Mouse (Mus musculus) left cerebral cortex, adult 9 months (tissue): ENCODE measurements around the gene Dync1i1.

ENCODE experiments used
- DNase-seq, 2 experiments: peaks; one replicate each; pipeline ENCODE4 v3.0.0; 2022; ENCODE audit warnings: low spot score in 2 of 2

The Dync1i1 gene

GRCm38 (mm10) chr6:5770283-5770682 is 44.8 kb downstream of the Dync1i1 start:
- DNase-seq: no peak

DNA sequence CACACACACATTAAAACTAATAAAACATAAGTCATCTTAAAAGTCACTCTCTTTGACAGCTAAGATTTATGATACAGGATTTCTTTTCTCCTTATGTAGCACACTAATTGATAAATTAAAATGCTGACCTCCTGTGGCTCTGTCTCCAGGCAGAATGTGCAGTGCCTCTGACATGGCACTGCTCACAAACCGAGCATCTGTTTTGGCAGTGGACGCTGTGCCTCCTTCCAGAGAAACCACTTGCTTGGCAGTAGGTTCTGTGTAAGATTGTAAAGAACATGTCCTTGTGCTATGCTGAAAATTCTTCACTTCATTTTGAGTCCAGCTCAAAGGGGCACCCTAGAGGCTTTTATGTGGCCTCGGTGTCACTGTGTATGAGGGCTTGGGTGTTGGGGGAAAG is 50.0 kb downstream of the Dync1i1 start:
- DNase-seq: no peak

- DNase-seq: no peak
Measured at GRCm38 (mm10) chr6:5781752-5782151, 56.3 kb downstream of the Dync1i1 start.

DNA sequence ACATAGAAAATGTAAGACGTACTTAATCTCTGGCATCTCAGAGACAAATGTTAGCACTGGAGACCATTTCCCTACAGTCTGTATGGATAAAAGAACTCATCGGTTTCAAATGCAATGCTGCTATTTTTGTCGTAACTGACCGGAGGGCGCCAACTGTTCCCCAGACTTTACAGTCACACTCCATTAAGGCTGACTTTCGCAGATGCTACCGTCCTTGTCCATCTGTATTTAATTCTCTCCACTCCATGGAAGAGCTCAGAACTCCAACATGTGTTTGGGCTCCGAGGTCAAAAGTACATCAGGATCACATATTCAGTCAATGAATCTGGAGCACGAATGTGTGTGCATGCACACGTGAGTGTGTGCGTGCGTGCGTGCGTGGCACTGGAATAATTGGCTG is 58.4 kb downstream of the Dync1i1 start:
- DNase-seq: no peak

DNA sequence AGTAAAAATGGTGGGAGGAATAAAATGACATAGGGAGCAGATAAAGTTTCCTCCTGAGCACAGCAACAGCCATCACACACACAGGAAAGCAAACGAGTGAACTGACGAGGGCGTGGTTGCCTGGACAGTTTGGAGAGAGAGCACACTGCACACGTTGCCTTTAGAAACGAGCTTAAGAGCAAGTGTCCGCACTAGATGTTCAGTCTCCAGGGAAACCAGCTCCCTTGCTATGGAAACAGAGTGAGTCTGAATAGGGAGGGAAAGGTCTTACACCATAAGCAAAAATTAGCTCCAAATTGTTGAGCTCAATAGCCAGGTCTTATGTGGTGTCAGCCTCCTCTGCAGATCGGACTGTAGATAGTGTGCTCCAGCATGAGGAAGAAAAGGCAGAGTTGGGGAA is 65.2 kb downstream of the Dync1i1 start:
- DNase-seq: no peak

GRCm38 (mm10) chr6:5794106-5794753 is 68.8 kb downstream of the Dync1i1 start:
- peak; percentile 15 to 41 for DNase-seq

- DNase-seq: no peak
Measured at GRCm38 (mm10) chr6:5795314-5795713, 69.9 kb downstream of the Dync1i1 start.

DNA sequence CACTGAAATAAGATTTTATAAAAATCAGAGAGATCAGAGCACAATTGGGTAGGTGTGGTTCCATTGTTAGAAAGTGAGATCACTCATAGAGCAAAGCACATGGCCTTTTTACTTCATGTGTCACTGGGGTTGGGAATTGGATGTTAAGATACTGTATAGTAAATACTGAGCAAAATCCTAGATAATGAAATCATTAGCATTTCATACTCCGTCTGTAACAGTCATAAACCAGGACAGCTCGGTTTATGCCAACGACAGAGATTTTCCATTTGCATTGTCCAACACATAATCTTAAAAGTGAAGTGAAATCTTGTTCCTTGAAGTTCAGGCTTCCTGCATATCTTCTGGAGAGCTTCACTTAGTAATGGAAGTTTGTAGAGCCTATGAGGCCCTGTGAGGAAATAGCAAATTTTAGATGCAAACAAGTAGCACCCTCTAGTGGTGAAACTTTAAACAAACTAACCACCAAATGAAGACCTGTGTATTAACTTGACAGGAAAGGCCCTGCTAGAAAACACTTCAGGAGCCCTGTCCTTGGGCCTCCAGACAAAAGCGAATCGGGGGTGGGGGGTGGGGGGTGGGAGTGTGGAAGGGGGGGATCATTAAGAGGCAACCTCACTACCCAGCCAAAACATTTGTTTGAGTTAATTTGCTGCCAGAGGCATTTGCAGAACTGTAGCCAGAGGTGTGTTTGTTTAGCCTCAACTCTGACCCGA is 76.8 kb downstream of the Dync1i1 start:
- peak in 1 of 2 experiments; percentile 23 for DNase-seq

GRCm38 (mm10) chr6:5802840-5803491 is 77.5 kb downstream of the Dync1i1 start:
- DNase-seq: no peak

GRCm38 (mm10) chr6:5808008-5808421 is 82.6 kb downstream of the Dync1i1 start:
- DNase-seq: no peak

GRCm38 (mm10) chr6:5812076-5812475 is 86.6 kb downstream of the Dync1i1 start:
- no peak for DNase-seq

GRCm38 (mm10) chr6:5819674-5820073 is 94.2 kb downstream of the Dync1i1 start:
- no peak for DNase-seq

DNA sequence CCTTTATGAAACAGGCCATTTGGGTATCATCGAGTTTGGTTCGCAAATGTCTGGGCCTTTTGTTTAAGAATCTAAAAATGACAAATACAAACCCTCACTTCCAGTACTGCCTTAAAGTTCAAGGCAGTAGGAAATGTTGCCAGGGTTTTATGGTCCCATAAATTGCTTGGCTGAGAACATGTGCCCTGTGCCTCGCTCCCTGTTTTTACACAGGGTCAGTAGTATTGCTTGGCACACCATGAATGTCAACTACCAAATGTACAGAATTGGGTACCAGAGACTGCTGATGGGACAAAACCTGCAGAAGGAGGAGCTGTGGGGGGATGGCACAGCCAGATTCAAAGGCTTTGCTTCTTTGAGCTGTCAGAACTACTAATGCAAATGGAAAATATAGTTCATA is 100.0 kb downstream of the Dync1i1 start:
- DNase-seq: no peak

DNA sequence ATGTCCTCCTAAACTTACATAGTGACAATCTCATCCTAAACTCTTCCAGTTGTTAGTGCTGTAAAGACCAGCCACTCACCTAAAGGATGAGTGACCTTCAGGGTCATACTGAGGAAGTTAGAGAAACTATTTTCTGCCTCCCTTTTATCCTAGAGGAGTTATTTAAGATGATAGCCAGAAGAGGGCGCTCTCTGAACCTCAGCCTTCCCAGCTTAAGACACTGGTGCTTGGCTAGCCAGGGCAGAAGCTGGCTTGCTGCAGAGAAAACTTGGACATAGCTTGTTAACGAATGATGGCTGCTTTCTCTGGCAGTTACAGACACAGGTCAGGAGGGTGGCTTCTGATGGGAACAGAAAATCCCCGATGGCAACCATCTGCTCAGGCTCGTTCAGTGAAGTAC is 101.6 kb downstream of the Dync1i1 start:
- no peak for DNase-seq

- no peak for DNase-seq
Measured at GRCm38 (mm10) chr6:5828409-5828974, 103.1 kb downstream of the Dync1i1 start.

GRCm38 (mm10) chr6:5829148-5829547 is 103.7 kb downstream of the Dync1i1 start:
- DNase-seq: no peak

DNA sequence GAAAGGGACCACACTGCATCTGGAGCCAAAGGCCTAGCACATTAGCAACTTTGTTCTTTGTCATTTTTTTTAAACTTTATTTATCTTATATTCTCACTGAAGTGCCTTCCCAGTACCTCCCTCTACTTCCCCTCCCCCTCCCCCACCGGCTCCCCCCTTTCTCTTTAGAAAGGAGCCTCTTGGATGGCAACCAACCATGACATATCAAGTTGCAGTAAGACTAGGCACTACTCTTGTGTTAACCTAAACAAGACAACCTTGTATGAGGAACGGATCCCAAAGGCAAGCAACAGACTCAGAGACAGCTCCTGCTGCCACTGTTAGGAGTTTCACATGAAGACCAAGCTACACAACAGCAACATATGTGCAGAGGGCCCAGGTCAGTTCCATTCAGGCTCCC is 105.3 kb downstream of the Dync1i1 start:
- no peak for DNase-seq

DNA sequence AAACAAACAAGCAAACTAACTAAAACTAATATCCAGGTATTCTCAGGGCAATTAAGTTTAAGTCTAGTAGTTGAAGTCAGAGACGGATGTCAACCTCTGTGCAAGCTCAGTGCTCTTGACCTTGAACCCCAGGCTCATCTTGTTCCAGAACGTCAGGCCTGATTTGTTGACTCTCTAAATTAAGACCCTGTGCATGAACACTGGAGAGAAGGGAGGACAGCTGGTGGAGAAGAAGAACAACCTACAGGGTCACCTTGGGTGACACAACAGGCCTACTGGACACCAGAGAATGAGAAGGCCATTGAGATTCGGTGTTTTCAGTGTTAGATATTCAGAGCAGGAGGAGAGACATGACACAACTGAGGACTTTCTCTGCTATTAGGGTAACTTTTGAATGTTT is 105.8 kb downstream of the Dync1i1 start:
- DNase-seq: no peak

GRCm38 (mm10) chr6:5832838-5833237 is 107.4 kb downstream of the Dync1i1 start:
- DNase-seq: no peak

DNA sequence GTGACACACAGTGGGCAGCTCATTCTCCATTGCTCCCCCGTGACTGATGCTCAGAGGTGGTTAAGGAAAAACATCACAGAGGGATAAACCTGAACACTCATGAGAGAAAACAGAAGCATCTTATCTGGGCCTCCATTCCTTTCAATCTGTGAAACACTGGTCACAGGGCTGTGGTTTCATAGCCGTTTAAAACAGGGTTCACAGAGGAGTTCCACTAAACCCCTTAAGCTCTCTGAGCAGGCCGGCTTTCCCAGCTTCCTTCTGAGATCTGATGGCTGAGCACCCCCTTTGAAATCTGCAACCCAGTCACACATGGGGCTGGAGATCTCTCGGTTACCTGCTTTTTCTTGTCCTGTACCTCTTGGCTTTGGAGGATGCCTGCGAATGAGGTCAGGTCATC is 117.0 kb downstream of the Dync1i1 start:
- DNase-seq: no peak

DNA sequence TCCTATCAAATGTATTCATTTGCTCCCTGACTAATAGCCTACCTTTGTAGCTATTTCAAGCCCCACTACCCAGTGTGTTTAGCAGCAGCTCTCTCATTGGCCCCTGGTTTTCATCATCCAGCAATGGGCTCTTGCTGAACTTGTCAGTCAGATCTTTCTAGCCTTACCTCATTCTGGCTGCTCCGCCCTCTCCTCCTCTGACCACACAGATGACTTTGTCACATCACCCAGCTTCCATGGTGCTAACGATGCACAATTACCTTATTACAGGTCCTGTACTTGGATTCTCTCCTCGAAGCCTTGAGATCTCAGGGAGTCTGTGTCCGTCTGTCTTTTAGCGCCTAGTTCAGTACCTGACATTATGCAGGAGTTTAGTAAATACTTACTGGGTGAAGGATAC is 120.7 kb downstream of the Dync1i1 start:
- DNase-seq: no peak

- DNase-seq: no peak
Measured at GRCm38 (mm10) chr6:5854048-5854836, 128.8 kb downstream of the Dync1i1 start.
